In genomic region chr11:117586063-117586462, GRCm38 (mm10) we compare ENCODE assay signal across 18 mouse cellular contexts.
DNase-seq lines count a peak whose midpoint lies in the region; ATAC-seq lines count a peak whose summit lies in the region.
"Had no signal": no experiment of that assay in that cellular context is flagged by ENCODE, and none has a peak within 500 bp of the region (broad histone marks: within the 10 kb centered on the region; RNA-seq: fewer than 3 reads in every experiment).

No protein-coding gene starts in this region.

- H3K9me3 ChIP-seq in hindbrain, embryonic 10.5 days = 0 out of 2 replicates have a peak, but pooled peaks cover 3% of the 10 kb centered on the region
- no peaks in the 10 kb centered on the region for H3K9me3 ChIP-seq in hindbrain, embryonic 14.5 days (ENCODE audit: control insufficient read depth, low read length)
- H3K9me3 ChIP-seq in neural tube, embryonic 13.5 days = no peaks in the 10 kb centered on the region
- H3K9me3 ChIP-seq in embryonic facial prominence, embryonic 10.5 days = peaks cover 4% of the 10 kb centered on the region; the same call in 1 of the 2 replicates
- H3K9me3 ChIP-seq in heart, embryonic 12.5 days (replicated peaks) = peaks cover 3% of the 10 kb centered on the region; the same call in 1 of the 2 replicates

- no peak overlapping the region for H3K4me3 ChIP-seq in hindbrain, embryonic 10.5 days
- H3K4me3 ChIP-seq in hindbrain, embryonic 14.5 days (replicated peaks; ENCODE audit: low read length) = no peak overlapping the region
- H3K4me3 ChIP-seq in neural tube, embryonic 13.5 days = no peak overlapping the region
- H3K4me3 ChIP-seq in embryonic facial prominence, embryonic 10.5 days = no peak overlapping the region
- no peak overlapping the region for H3K4me3 ChIP-seq in heart, embryonic 12.5 days
- H3K4me3 ChIP-seq: left cerebral cortex, adult 2 months; limb, embryonic 13.5 days had no signal

- no peaks in the 10 kb centered on the region for H3K27me3 ChIP-seq in hindbrain, embryonic 10.5 days (ENCODE audit: insufficient read depth, poor library complexity, severe bottlenecking)
- no peaks in the 10 kb centered on the region for H3K27me3 ChIP-seq in hindbrain, embryonic 14.5 days (ENCODE audit: control insufficient read depth, insufficient read depth, low read length)
- H3K27me3 ChIP-seq in neural tube, embryonic 13.5 days = no peaks in the 10 kb centered on the region
- no peaks in the 10 kb centered on the region for H3K27me3 ChIP-seq in embryonic facial prominence, embryonic 10.5 days (replicated peaks; ENCODE audit: low read depth, poor library complexity, severe bottlenecking)
- no peaks in the 10 kb centered on the region for H3K27me3 ChIP-seq in heart, embryonic 12.5 days (replicated peaks)
- H3K27me3 ChIP-seq: limb, embryonic 13.5 days had no signal

- no peak overlapping the region for H3K9ac ChIP-seq in hindbrain, embryonic 14.5 days
- no peak overlapping the region for H3K9ac ChIP-seq in neural tube, embryonic 13.5 days
- no peak overlapping the region for H3K9ac ChIP-seq in heart, embryonic 12.5 days
- H3K9ac ChIP-seq: limb, embryonic 13.5 days; liver, embryonic 14.5 days had no signal

- WGBS in hindbrain, embryonic 10.5 days = 56% methylated on average over 4 of the region's 4 CpGs
- 49% methylated on average over 4 of the region's 4 CpGs for WGBS in hindbrain, embryonic 14.5 days
- WGBS in neural tube, embryonic 13.5 days = 59% methylated on average over 4 of the region's 4 CpGs
- WGBS in embryonic facial prominence, embryonic 10.5 days = 21% methylated on average over 4 of the region's 4 CpGs
- 67% methylated on average over 4 of the region's 4 CpGs for WGBS in heart, embryonic 12.5 days

- H3K4me2 ChIP-seq in hindbrain, embryonic 14.5 days (replicated peaks) = no peak overlapping the region
- H3K4me2 ChIP-seq in neural tube, embryonic 13.5 days = no peak overlapping the region
- no peak overlapping the region for H3K4me2 ChIP-seq in heart, embryonic 12.5 days
- H3K4me2 ChIP-seq: limb, embryonic 13.5 days had no signal

- H3K36me3 ChIP-seq in hindbrain, embryonic 10.5 days = no peaks in the 10 kb centered on the region
- no peaks in the 10 kb centered on the region for H3K36me3 ChIP-seq in hindbrain, embryonic 14.5 days (replicated peaks; ENCODE audit: control insufficient read depth, insufficient read depth)
- no peaks in the 10 kb centered on the region for H3K36me3 ChIP-seq in neural tube, embryonic 13.5 days
- no peaks in the 10 kb centered on the region for H3K36me3 ChIP-seq in embryonic facial prominence, embryonic 10.5 days (replicated peaks)
- H3K36me3 ChIP-seq in heart, embryonic 12.5 days = no peaks in the 10 kb centered on the region
- H3K36me3 ChIP-seq: limb, embryonic 13.5 days had no signal

- H3K4me1 ChIP-seq in hindbrain, embryonic 10.5 days (replicated peaks) = peaks cover 34% of the 10 kb centered on the region
- peaks cover 19% of the 10 kb centered on the region; the same call in 1 of the 2 replicates for H3K4me1 ChIP-seq in hindbrain, embryonic 14.5 days (replicated peaks; ENCODE audit: control insufficient read depth, insufficient read depth, low read length)
- peaks cover 13% of the 10 kb centered on the region for H3K4me1 ChIP-seq in neural tube, embryonic 13.5 days (replicated peaks)
- peaks cover 35% of the 10 kb centered on the region for H3K4me1 ChIP-seq in embryonic facial prominence, embryonic 10.5 days
- peaks cover 10% of the 10 kb centered on the region for H3K4me1 ChIP-seq in heart, embryonic 12.5 days (replicated peaks)

- DNase-seq in hindbrain, embryonic 10.5 days (ENCODE audit: low spot score) = peak; percentile 30
- no peak for DNase-seq in hindbrain, embryonic 14.5 days (ENCODE audit: low spot score)
- DNase-seq in neural tube, embryonic 10.5 days (ENCODE audit: extremely low spot score, low spot score) = no peak
- peak; percentile 65 for DNase-seq in embryonic facial prominence, embryonic 10.5 days (ENCODE audit: low spot score)
- DNase-seq in thymus, postnatal 4 days = no peak
- DNase-seq: adrenal gland, adult 2 months; cerebellum, adult 11 months; cerebellum, postnatal 14 days; gastrocnemius, postnatal 14 days; kidney, adult 18-20 months; kidney, postnatal 10 days; right cerebral cortex, adult 18-20 months; thymus, adult 2 months had no signal

- no peak for ATAC-seq in hindbrain, embryonic 14.5 days (ENCODE audit: low FRiP score)
- ATAC-seq in neural tube, embryonic 13.5 days (ENCODE audit: low read depth) = no peak
- ATAC-seq in heart, embryonic 12.5 days (ENCODE audit: insufficient number of reproducible peaks, low FRiP score) = no peak

- H3K27ac ChIP-seq in hindbrain, embryonic 10.5 days = 0 out of 2 replicates have a peak overlapping the region, but pooled peaks have one; percentile 40
- H3K27ac ChIP-seq in hindbrain, embryonic 14.5 days = no peak overlapping the region
- H3K27ac ChIP-seq in neural tube, embryonic 13.5 days (replicated peaks) = 0 out of 2 replicates have a peak overlapping the region, but pooled peaks have one; percentile 49
- peak overlapping the region; percentile 69; the same call in 1 of the 2 replicates for H3K27ac ChIP-seq in embryonic facial prominence, embryonic 10.5 days (replicated peaks)
- H3K27ac ChIP-seq in heart, embryonic 12.5 days (ENCODE audit: poor library complexity, severe bottlenecking) = no peak overlapping the region
- H3K27ac ChIP-seq: left cerebral cortex, adult 2 months; limb, embryonic 13.5 days; liver, embryonic 14.5 days had no signal

Comparison
In these comparisons a context has a peak if more than half of its experiments do, and no peak if none do; other contexts are left out.
1. DNase-seq: peak in hindbrain, embryonic 10.5 days (single experiment) and embryonic facial prominence, embryonic 10.5 days (single experiment); none in hindbrain, embryonic 14.5 days (single experiment), neural tube, embryonic 10.5 days (single experiment) and thymus, postnatal 4 days (single experiment).
2. H3K27ac ChIP-seq: peak in hindbrain, embryonic 10.5 days (single experiment), neural tube, embryonic 13.5 days (single experiment) and embryonic facial prominence, embryonic 10.5 days (single experiment); none in hindbrain, embryonic 14.5 days (single experiment) and heart, embryonic 12.5 days (single experiment).